ENCODE assay signal across 9 mouse cellular contexts in genomic region chr1:182475005-182475796, GRCm38 (mm10). TPM values are rescaled to one million over a fixed set of nuclear protein-coding genes. Genes with fewer than 3 reads are reported as not detected.
DNase-seq lines count a peak whose midpoint lies in the region; ATAC-seq and TF ChIP-seq lines count a peak whose summit lies in the region.
"Had no signal": no experiment of that assay in that cellular context is flagged by ENCODE, and none has a peak within 500 bp of the region (broad histone marks: within the 10 kb centered on the region; RNA-seq: fewer than 3 reads in every experiment).

No protein-coding gene starts in this region.

- ATAC-seq in lung, postnatal 0 days: no peak

- intact Hi-C loops in heart, adult 2 months (cut with DNase I): no loop called here
- intact Hi-C loops in heart, postnatal 14 days (cut with DNase I): no loop called here

- TF ChIP-seq POLR2A in heart, adult 2 months (IDR thresholded peaks at IDR 0.05; ENCODE audit: insufficient read depth, low read depth, low read length): no peak

- no peak overlapping the region for H3K9ac ChIP-seq in heart, adult 2 months (ENCODE audit: low read depth, low read length)
- H3K9ac ChIP-seq in lung, postnatal 0 days (replicated peaks; ENCODE audit: low read depth): no peak overlapping the region
- H3K9ac ChIP-seq: embryonic facial prominence, embryonic 12.5 days had no signal

- no peaks in the 10 kb centered on the region for H3K36me3 ChIP-seq in heart, adult 2 months (ENCODE audit: control insufficient read depth, insufficient read depth, low read length)
- peaks cover 65% of the 10 kb centered on the region for H3K36me3 ChIP-seq in lung, postnatal 0 days (ENCODE audit: insufficient read depth, low read length)
- H3K36me3 ChIP-seq in embryonic facial prominence, embryonic 10.5 days (replicated peaks): peaks cover 97% of the 10 kb centered on the region

- H3K4me3 ChIP-seq in heart, adult 2 months: no peak overlapping the region
- no peak overlapping the region for H3K4me3 ChIP-seq in lung, postnatal 0 days (ENCODE audit: low read depth, low read length)
- H3K4me3 ChIP-seq in layer of hippocampus, adult 2 months: no peak overlapping the region
- H3K4me3 ChIP-seq in embryonic facial prominence, embryonic 10.5 days: no peak overlapping the region
- H3K4me3 ChIP-seq: embryonic facial prominence, embryonic 12.5 days had no signal

- DNase-seq in heart, adult 2 months: no peak
- DNase-seq in heart, postnatal 14 days: no peak
- DNase-seq in lung, postnatal 0 days (ENCODE audit: low spot score): no peak
- DNase-seq in lung, adult 18-20 months: no peak
- peak in 1 of 2 experiments; percentile 65 for DNase-seq in layer of hippocampus, adult 2 months (ENCODE audit: low spot score in 2 of 2)
- no peak for DNase-seq in embryonic facial prominence, embryonic 10.5 days (ENCODE audit: low spot score)
- DNase-seq in right cerebral cortex, postnatal 4 days: no peak
- DNase-seq: lung, postnatal 14 days had no signal

- H3K27ac ChIP-seq in heart, adult 2 months: no peak overlapping the region
- no peak overlapping the region for H3K27ac ChIP-seq in lung, postnatal 0 days (ENCODE audit: low read length)
- peak overlapping the region; percentile 87 for H3K27ac ChIP-seq in layer of hippocampus, adult 2 months
- H3K27ac ChIP-seq in embryonic facial prominence, embryonic 10.5 days (replicated peaks): no peak overlapping the region
- H3K27ac ChIP-seq: embryonic facial prominence, embryonic 12.5 days had no signal

- no peak overlapping the region for H3K4me2 ChIP-seq in lung, postnatal 0 days (replicated peaks; ENCODE audit: low read depth, low read length)
- H3K4me2 ChIP-seq: embryonic facial prominence, embryonic 12.5 days had no signal

- no peaks in the 10 kb centered on the region for H3K79me2 ChIP-seq in heart, adult 2 months (replicated peaks; ENCODE audit: control insufficient read depth, insufficient read depth, low read length)

- WGBS in heart, adult 2 months: 73% methylated on average over 5 of the region's 5 CpGs
- 80% methylated on average over 5 of the region's 5 CpGs for WGBS in lung, postnatal 0 days
- WGBS in embryonic facial prominence, embryonic 10.5 days: 84% methylated on average over 5 of the region's 5 CpGs

- no peaks in the 10 kb centered on the region for H3K9me3 ChIP-seq in lung, postnatal 0 days (ENCODE audit: low read length)
- no peaks in the 10 kb centered on the region for H3K9me3 ChIP-seq in embryonic facial prominence, embryonic 10.5 days
- H3K9me3 ChIP-seq: embryonic facial prominence, embryonic 12.5 days had no signal

- peak; percentile 57 for TF ChIP-seq CTCF in heart, adult 2 months (IDR thresholded peaks at IDR 0.05)
- TF ChIP-seq CTCF in lung, postnatal 0 days (IDR thresholded peaks at IDR 0.05): peak; percentile 52
- TF ChIP-seq CTCF in layer of hippocampus, adult 2 months (conservative IDR thresholded peaks at IDR 0.05): peak; percentile 70

- no peak for TF ChIP-seq EP300 in heart, adult 2 months (IDR thresholded peaks at IDR 0.05; ENCODE audit: insufficient read depth, low read depth, low read length)
- no peak for TF ChIP-seq EP300 in lung, postnatal 0 days (IDR thresholded peaks at IDR 0.05)

- no peaks in the 10 kb centered on the region for H3K27me3 ChIP-seq in heart, adult 2 months (ENCODE audit: control insufficient read depth, insufficient read depth, low read length)
- no peaks in the 10 kb centered on the region for H3K27me3 ChIP-seq in lung, postnatal 0 days (replicated peaks; ENCODE audit: insufficient read depth, low read length)
- H3K27me3 ChIP-seq in embryonic facial prominence, embryonic 10.5 days (replicated peaks; ENCODE audit: low read depth, poor library complexity, severe bottlenecking): no peaks in the 10 kb centered on the region
- H3K27me3 ChIP-seq: embryonic facial prominence, embryonic 12.5 days had no signal

- H3K4me1 ChIP-seq in heart, adult 2 months (ENCODE audit: control insufficient read depth, insufficient read depth, low read length): no peaks in the 10 kb centered on the region
- no peaks in the 10 kb centered on the region for H3K4me1 ChIP-seq in lung, postnatal 0 days (ENCODE audit: insufficient read depth, low read depth, low read length)
- no peaks in the 10 kb centered on the region for H3K4me1 ChIP-seq in embryonic facial prominence, embryonic 10.5 days
- H3K4me1 ChIP-seq: embryonic facial prominence, embryonic 12.5 days had no signal

RNA-seq across cellular contexts. Expression of gene Capn2, which starts 42.2 kb away (rescaled TPM):
- 10 to 100 TPM; 63.9 to 65.3 TPM for total RNA-seq in heart, adult 2 months (2021)
- 28.0 and 46.2 TPM in 2 replicates for polyA plus RNA-seq in heart, adult 2 months (2012; rRNA removed)
- total RNA-seq in heart, postnatal 14 days (2021): 10 to 100 TPM; 69.8 to 72.5 TPM
- polyA plus RNA-seq in lung, postnatal 0 days (2015; fragmentation: Nextera tagmentation; extraction: Ambion mirVana): 135 and 149 TPM in 2 replicates
- total RNA-seq in layer of hippocampus, adult 2 months (2021): 10 to 100 TPM; 56.4 to 61.1 TPM
- polyA plus RNA-seq in embryonic facial prominence, embryonic 10.5 days (2016; fragmentation: Nextera tagmentation; extraction: Ambion mirVana): 75.1 and 84.8 TPM in 2 replicates
